Mouse (Mus musculus) lung, adult 2 months (tissue): ENCODE results near the gene Hoxa11.

ENCODE experiments used
- CTCF ChIP-seq: fragments of 200-500 bp; IDR thresholded peaks from 2 replicates; pipeline ENCODE4 v1.5.1; 2011; ENCODE audit warnings: mild to moderate bottlenecking, low read length, control low read depth; ENCODE audit not compliant: insufficient read depth
- POLR2A ChIP-seq: fragments of 200-500 bp; IDR thresholded peaks from 2 replicates; pipeline ENCODE4 v1.6.1; 2011; ENCODE audit warnings: low read depth, mild to moderate bottlenecking, control low read depth, low read length, borderline replicate concordance; ENCODE audit errors: extremely low read depth

- no peak for TF ChIP-seq POLR2A
- TF ChIP-seq CTCF, result no peak
Measured at GRCm38 (mm10) chr6:52237346-52238154, 8.1 kb downstream of the Hoxa11 start.
